Mouse (Mus musculus): ENCODE measurements around the gene Fam122a.
A peak's percentile ranks its signal among the peaks of the same experiment; 100 is the strongest.

Gene Fam122a

DNA sequence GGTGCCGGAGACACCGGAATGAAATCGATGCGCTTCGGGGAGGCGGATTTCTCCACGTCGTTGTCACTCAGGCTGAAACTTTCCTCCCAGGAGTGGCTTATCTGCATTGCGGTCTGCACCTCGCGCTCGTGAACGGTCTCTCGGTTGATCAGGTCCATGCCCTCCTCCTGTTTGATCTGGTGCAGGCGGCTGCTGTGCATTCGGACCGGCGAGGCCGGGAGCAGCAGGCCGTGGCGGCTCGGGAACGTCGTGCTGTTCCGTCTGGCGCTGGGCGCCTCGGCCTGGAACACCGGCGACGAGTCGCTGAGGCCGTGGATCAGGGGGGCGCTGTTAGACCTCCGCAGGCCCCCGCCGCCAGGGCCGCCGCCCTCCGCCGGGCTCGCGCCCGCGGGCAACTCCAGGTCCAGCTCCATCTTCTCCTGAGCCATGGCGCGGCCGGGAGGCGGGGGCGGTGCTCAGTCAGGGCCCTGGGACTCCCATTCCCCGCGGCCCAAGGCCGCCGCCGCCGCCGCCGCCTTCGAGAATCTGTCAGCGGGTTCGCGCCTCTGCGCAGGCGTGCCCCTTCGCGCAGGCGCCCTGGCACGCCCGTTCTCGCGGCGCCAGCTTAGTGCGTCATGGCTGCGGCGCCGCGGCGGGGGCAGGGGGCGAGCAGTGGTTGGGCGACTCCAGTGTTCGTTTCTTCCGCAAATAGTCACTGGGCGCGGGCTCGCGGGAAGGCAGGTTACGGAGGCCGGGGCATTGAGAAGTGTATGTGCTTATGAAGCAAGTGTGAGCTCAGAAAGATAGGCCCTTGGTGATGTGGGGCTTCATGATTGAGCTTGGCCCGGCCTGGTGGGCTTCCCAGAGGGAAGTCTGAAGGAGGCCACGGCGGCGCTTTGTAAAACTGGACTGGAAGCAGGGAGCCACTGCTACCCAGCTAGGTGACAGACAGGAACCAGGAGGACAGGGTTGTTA is at the start of gene Fam122a:
Fam122a (minus strand) TSS at position 428 of the 954 bp plus-strand sequence.
- peak; percentile 92 for DNase-seq (ENCODE audit: extremely low spot score)

DNA sequence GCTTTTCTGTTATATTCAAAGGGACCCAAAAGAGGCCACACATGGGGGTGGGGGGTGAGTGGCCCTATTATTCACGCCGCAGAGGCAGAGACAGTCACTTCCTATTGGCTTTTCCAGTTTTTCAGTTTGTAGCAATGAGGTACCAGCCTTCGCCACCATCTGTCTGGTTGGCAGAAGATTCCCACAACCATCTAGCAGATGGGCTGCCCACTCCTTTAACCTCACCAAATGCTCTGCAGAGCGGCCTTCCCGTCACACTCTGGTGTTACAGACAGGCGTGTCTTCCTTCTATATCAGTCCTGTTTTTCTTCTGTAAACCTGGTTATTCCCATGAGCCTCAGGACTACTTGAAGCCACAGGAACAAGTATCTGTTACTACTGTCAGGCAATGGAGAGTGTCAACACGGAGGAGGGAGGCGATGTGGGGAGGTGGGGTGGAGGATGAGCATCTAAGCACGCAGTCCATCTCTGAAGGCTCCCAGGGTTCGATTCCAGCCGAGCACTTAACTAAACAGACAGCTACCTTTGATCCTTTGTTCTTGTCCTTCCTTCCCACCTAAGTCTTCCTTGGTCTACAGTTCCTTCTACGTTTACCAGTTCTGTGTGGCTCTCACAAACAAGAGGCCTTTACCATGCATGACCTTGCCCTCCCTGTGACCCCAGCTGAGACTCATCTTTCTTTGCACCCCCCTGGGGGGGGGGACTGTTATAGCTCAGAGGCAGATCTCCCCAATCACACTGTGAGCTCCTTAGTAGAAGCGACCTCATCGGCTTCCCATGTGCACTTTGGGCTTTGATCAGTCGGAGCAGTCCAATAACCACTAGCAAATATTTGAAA is 46.5 kb upstream of the Fam122a start:
- no peak for DNase-seq (ENCODE audit: extremely low spot score)

DNA sequence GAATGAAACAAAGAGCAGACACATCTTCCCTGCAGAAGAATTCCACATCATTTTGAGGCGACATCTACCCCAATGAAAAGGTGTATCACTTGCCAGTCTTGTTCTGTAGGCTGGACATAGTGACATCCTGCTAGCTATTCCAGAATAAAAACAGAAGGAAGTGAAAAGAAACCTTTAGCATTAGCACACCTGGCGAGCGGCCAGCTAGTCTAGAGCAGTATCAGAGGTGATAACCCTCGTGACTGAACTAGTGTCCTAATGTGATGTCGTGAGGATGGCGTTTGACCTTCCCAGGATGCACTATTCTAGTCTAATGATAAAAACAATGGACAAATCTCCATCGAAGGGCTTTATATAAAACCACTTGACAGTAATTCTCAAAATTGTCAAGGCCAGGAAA is 44.8 kb upstream of the Fam122a start:
- no peak for DNase-seq (ENCODE audit: extremely low spot score)

- DNase-seq (ENCODE audit: extremely low spot score), result no peak
These were observed 44.0 kb upstream of the Fam122a start for GRCm38 (mm10) chr19:24521146-24521545.

DNA sequence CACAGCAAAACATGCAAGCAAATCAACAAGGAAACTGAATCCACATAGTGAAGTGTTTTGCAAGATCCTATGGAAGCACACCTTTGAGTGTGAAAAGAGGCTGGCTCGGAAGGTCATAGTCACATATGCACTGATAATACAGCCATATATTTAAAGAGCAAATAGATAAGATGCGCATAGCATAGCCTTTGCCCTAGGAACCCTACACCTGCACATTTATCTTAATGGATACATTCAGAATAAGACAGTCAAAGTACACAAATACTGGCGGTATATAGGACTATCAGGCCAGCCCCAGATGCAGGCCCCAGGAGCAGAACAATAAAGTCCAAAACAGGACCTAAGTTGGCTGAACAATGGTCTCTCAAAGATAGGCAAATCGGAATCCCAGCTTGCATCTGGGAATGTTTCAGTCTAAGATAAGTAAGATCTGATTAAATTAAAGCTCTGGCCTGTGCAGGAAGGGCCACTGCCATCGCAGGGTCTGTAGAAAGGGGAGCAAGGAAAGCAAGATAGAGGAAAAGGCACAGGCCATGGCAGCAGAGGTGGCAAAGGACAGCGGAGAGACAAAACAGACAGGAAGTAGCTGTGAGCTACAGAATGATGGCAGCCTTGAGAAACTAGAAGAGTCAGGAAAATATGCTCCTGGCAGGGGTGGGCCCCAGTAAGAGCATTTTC is 42.7 kb upstream of the Fam122a start:
- DNase-seq (ENCODE audit: extremely low spot score), result no peak

GRCm38 (mm10) chr19:24518384-24518783 is 41.2 kb upstream of the Fam122a start:
- DNase-seq (ENCODE audit: extremely low spot score), result no peak

- DNase-seq (ENCODE audit: extremely low spot score), result no peak
These were observed 39.9 kb upstream of the Fam122a start for GRCm38 (mm10) chr19:24517057-24517456.

DNA sequence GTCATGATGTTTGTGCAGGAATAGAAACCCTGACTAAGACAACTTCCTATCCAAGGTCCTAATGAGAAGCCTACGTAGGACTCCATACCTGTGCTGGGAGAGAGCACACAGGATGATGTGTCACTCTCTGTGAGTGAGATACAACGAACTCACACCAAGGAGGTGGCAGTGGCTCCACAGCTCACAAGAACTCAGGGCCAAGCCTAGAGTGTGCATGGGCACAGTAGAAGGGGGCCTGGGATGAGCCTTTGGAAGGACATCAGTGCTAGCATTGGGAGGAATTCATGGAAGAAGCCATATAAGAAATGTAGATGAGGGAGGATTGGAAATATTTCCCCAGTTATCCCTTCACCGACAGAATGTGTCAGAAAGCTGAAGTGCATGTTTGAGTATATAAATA is 38.8 kb upstream of the Fam122a start:
- no peak for DNase-seq (ENCODE audit: extremely low spot score)

DNA sequence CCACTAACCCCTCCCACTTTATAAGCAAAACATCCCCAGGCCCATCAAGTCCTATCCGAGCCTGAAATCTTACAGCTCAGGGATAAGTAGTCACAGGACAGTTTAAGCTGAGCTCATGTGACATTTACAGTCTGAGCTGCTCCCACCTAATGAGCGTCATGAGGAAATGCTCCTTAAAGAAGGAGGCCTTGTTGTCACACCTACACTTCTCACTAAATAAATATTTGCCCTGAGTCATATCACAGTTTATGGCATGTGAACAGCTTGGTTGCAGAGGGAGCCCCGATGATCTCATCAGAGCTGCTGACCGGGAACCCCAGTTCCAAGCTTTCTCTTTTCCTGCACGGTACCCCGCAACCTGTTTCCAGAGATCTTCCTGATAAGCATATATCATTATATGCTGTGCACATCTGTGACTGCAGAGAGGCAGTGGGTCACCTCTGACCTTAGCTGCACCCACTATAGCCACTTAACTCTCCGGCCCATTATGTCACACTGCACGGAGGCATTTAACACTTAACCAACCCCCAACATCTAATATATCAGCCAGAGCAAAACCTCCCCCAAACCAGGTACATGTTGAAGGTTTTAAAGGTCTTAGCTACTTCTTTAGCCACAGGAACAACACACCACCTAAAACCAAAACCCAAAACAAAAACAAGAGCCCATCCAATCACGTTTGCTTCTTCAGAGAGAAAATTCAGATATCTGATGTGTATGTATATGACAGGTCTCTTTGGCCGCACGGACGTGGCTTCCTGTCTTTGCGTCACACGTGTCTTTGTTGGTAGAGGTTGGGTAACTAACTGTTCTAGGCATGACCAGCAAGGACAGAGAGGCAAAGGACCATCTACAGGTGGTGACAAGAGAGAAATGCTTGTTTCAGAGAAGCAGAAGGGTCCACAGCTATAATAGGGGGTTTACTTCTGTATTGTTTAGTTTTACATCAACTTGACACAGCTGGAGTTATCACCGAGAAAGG is 37.8 kb upstream of the Fam122a start:
- no peak for DNase-seq (ENCODE audit: extremely low spot score)

- no peak for DNase-seq (ENCODE audit: extremely low spot score)
These were observed 36.1 kb upstream of the Fam122a start for GRCm38 (mm10) chr19:24513105-24513843.

DNA sequence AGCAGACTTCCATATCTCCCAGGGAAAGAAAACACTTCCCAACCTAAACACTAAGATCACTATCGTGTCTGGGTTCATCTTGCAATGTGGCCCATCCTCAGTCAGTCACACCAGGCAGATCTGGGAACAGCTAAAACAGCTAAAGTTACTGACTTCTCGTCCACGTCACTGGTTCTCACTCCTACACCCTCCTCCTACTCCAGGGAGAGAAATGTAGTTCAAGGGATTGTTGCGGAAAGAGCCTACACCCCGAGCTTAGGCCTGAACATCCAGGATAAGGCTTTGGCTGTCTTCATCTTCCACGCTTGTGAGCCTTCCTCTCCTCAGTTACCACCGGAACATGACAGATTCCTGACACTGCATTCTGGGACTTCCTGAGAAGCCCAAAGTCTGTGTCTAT is 34.8 kb upstream of the Fam122a start:
- DNase-seq (ENCODE audit: extremely low spot score), result no peak

GRCm38 (mm10) chr19:24509391-24509790 is 32.2 kb upstream of the Fam122a start:
- DNase-seq (ENCODE audit: extremely low spot score), result no peak

DNA sequence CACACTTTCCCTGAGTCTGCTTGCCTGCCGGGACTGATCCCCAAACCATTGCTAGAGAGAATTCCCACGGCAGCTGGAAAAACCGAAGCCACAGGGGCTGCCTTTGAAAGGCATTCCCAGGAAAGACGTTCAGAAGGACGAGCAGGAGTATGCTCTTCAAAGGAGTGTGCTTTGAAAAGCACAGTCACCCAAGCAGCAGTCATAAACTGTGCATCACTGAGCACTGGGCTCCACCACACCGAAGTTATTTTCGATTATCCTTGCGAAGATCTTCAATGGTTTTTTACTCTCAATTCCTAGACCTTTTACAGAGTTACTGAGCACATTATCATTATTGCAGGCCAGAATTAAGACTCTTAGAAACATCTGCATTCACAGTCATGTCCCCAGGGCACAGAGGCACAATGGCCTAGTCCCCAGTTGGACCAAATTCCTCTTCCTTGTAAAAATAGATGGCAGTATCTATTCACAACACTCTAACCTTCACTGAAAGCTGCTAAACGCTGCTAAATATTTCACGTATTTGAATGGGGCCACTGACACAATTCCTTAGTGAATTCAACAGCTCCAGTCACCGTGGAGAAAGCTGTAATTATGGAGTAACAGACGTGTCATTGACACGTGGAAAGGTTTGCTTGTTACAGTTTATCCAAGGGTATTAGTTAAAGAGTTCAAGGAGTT is 31.1 kb upstream of the Fam122a start:
- no peak for DNase-seq (ENCODE audit: extremely low spot score)

DNA sequence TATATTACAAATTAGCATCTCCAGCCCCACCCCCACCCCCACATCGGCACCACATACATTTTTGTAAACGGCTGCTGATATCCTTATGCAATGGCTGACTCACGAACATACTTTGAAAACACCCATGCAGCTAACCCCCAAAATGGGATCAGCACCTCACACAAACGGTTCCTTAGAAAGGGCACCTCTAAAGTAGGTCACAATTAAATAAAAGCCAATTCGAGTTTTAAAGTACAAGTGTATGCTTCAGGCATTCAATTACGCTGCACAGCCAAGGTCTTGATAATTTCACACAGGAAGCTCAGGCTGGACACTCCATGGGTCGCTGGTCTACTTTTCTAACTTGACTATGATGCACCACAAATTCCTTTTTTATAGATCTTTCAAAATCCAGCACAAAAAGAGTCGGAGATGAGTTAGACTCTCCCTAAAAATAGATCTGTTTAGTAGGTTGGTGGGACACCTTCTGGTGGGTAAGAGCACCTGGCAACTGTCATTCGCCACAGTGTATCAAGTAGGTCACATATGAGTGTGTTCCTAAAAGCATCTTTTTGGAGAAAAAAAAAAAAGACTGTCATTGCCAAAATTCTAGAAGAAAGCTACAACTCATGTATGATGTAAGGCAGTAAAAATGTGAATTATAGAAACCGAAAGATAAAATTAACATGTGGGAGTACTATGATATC is 25.7 kb upstream of the Fam122a start:
- no peak for DNase-seq (ENCODE audit: extremely low spot score)

DNA sequence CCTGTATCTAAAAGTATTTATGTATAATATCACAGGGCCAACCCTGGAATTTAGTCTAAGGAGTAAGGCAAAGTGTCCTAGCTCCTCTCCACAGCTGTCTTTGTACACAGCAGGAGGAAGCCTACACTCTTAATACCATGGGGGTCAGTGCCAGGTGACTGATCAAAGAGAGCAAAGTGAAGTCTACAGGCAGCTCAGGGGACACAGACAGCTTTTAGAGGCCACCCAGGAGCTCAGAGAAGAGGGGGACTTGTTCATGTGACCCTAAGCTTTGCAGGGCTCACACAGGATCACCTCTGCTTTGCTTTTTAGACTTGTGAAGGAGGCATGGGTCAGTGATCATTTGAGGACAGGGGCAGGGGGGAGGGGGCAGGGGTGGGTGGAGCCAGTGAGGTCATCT is 24.4 kb upstream of the Fam122a start:
- peak; percentile 20 for DNase-seq (ENCODE audit: extremely low spot score)

DNA sequence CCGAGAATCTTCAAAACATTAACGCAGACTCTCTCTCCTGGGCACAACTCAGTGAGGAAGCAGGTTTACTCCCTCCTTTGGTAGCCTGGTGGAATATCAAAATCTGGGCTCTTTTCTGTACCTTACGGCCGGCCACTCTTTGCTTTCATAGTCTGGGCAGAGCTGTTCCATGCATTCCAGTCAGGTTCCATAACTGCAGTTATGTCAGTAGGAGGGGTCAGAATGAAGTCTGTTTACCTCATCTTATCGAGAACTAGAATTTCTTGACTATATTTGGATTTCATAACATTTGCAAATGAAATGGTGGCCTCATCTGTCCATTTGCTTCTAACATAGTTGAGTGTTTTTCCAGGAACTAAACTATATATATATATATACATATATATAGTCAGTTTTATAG is 23.3 kb upstream of the Fam122a start:
- DNase-seq (ENCODE audit: extremely low spot score), result no peak

DNA sequence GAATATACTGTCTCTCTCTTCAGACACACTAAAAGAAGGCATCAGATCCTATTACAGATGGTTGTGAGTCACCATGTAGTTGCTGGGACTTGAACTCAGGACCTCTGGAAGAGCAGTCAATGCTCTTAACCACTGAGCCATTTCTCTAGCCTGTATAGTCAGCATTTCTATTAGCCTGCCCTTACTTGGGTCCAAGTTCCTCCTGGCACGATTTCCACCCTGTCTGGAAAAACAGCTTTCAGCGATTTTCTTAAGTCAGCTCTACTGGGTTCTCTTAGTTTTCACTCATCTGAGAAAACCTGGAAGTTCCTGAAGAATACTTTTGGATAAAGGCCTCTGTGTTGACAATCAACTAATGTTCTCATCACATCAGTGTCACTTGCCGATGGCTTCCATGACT is 22.1 kb upstream of the Fam122a start:
- DNase-seq (ENCODE audit: extremely low spot score), result no peak

DNA sequence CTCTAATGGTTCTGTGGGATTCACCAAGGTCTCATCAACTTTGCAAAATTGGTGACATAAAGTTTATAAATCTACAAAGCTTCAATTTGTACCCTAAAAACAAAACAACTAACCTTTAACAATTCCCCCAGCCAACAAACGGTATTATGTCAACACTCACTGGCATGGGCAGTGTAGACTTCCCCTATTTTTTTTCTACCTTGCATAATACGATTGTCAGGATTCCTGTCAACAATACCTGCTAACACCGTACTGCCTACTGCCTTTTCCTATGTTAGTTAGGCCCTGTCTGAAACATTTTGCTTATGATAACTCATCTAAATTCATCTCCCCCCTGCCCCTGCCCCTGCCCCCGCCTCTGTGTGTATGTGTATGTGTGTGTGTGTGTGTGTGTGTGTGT is 16.7 kb upstream of the Fam122a start:
- no peak for DNase-seq (ENCODE audit: extremely low spot score)

DNA sequence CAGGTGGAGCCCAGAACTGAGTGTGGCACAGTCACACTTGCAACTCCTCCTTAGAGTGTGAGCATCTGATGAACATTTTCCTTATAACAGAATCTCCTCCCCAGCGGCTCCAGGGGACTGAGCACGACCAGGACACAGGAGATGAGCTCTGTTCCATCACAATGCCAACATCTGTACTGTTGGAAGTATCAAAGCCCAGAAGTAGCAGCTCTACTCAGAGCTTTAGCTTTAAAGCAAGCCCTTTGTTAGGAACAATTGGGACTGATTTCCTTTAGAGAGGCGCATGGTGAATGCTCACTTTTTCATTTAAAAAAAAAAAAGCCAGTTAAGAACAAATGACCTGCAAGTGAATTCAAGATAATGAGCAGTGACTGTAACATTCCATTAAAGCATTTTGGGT is 14.7 kb upstream of the Fam122a start:
- DNase-seq (ENCODE audit: extremely low spot score), result no peak
